Mouse (Mus musculus): Measurements from ENCODE around the gene Clic4.

Gene Clic4

GRCm38 (mm10) chr4:135181819-135182218 is 90.8 kb downstream of the Clic4 start:
- DNase-seq: no peak

GRCm38 (mm10) chr4:135179077-135179481 is 93.5 kb downstream of the Clic4 start:
- DNase-seq: no peak

- no peak for DNase-seq
Observed at GRCm38 (mm10) chr4:135177568-135177967, 95.0 kb downstream of the Clic4 start.

GRCm38 (mm10) chr4:135175406-135176120 is 97.1 kb downstream of the Clic4 start:
- no peak for DNase-seq

- no peak for DNase-seq
Observed at GRCm38 (mm10) chr4:135171304-135171875, 101.2 kb downstream of the Clic4 start.

- DNase-seq: no peak
Observed at GRCm38 (mm10) chr4:135169501-135169900, 103.1 kb downstream of the Clic4 start.

GRCm38 (mm10) chr4:135169096-135169495 is 103.5 kb downstream of the Clic4 start:
- no peak for DNase-seq

- no peak for DNase-seq
Observed at GRCm38 (mm10) chr4:135167816-135168527, 104.6 kb downstream of the Clic4 start.

GRCm38 (mm10) chr4:135166413-135167225 is 106.0 kb downstream of the Clic4 start:
- DNase-seq: no peak

GRCm38 (mm10) chr4:135165761-135166160 is 106.9 kb downstream of the Clic4 start:
- no peak for DNase-seq
